Mouse (Mus musculus) liver, embryonic 15.5 days (tissue): Measurements from ENCODE around the gene Abcb8. TPM values are rescaled to one million over a fixed set of nuclear protein-coding genes. Genes with fewer than 3 reads are reported as not detected.

Source experiments
- ATAC-seq: fragments of 200-750 bp; cut with Nextera tagmentation; 2 replicates; pipeline ENCODE4 v1.8.0; 2017; ENCODE audit warnings: moderate number of reproducible peaks, mild to moderate bottlenecking, moderate library complexity; ENCODE audit not compliant: insufficient read depth
- H3K27ac ChIP-seq: fragments of 300-500 bp; sonication (generic); replicated peaks from 2 replicates; pipeline ENCODE4 v1.5.1; 2015; ENCODE audit warnings: mild to moderate bottlenecking, inconsistent platforms
- H3K27me3 ChIP-seq: fragments of 300-500 bp; sonication (generic); 2 replicates; pipeline ENCODE4 v1.6.1; 2015; ENCODE audit warnings: mild to moderate bottlenecking, inconsistent platforms
- H3K36me3 ChIP-seq: fragments of 300-500 bp; sonication (generic); replicated peaks from 2 replicates; pipeline ENCODE4 v1.6.1; 2015; ENCODE audit warnings: moderate library complexity, mild to moderate bottlenecking, inconsistent platforms
- H3K4me1 ChIP-seq: fragments of 300-500 bp; sonication (generic); replicated peaks from 2 replicates; pipeline ENCODE4 v1.6.1; 2015; ENCODE audit warnings: inconsistent platforms
- H3K4me2 ChIP-seq: fragments of 300-500 bp; sonication (generic); 2 replicates; pipeline ENCODE4 v1.6.1; 2015; ENCODE audit warnings: moderate library complexity, mild to moderate bottlenecking, inconsistent platforms
- H3K4me3 ChIP-seq: fragments of 300-500 bp; sonication (generic); replicated peaks from 2 replicates; pipeline ENCODE4 v1.5.1; 2015; ENCODE audit warnings: mild to moderate bottlenecking, inconsistent platforms
- H3K9ac ChIP-seq: fragments of 300-500 bp; sonication (generic); 2 replicates; pipeline ENCODE4 v1.6.1; 2015; ENCODE audit warnings: moderate library complexity, mild to moderate bottlenecking, inconsistent platforms
- H3K9me3 ChIP-seq: fragments of 300-500 bp; sonication (generic); replicated peaks from 2 replicates; pipeline ENCODE4 v1.6.1; 2016; ENCODE audit warnings: inconsistent platforms
- WGBS: fragments of 180-500 bp; shearing (Covaris S2); methylation state at CpG from one replicate; pipeline ENCODE4 v1.1.7; 2015; ENCODE audit warnings: mixed read lengths; ENCODE audit not compliant: insufficient replicate concordance; 5-methylcytosine and 5-hydroxymethylcytosine counted together
- polyA plus RNA-seq: library from polyadenylated mRNA; unstranded; fragments of >200 nt; fragmentation: Nextera tagmentation; extraction: Ambion mirVana; gene quantifications from 2 replicates; pipeline ENCODE4 v1.2.1, GENCODE M21; 2015

Gene Abcb8
- polyA plus RNA-seq, 1 experiment from 2014 or later, result 25.6 TPM

DNA sequence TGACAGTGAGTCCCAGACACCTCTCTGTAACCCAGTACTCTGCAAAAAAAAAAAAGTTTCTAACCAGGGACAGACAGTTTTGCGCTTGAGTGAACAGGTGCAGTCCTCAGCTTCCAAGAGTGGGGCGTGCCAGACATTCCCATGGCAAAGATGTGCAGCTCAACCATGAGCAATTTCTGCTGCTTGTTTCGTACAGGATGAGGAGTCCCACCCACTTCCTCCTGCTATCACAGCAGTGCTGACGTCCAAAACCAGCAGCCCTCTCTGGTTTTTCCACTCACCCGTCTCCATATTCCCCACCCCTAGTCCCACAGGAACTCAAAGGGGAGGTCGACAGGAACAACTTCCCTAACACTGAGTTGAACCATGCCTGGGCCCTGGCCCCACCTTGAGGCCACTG is 9.1 kb upstream of the Abcb8 start:
- H3K27me3 ChIP-seq, result peaks cover 50% of the 10 kb centered on the region
- H3K4me2 ChIP-seq, result no peak overlapping the region
- 31% methylated on average over 6 of the region's 6 CpGs for WGBS
- H3K4me3 ChIP-seq, result no peak overlapping the region
- H3K9me3 ChIP-seq, result no peaks in the 10 kb centered on the region
- H3K4me1 ChIP-seq, result peaks cover 43% of the 10 kb centered on the region
- H3K27ac ChIP-seq, result no peak overlapping the region
- H3K36me3 ChIP-seq, result no peaks in the 10 kb centered on the region
- H3K9ac ChIP-seq, result no peak overlapping the region
- no peak for ATAC-seq

DNA sequence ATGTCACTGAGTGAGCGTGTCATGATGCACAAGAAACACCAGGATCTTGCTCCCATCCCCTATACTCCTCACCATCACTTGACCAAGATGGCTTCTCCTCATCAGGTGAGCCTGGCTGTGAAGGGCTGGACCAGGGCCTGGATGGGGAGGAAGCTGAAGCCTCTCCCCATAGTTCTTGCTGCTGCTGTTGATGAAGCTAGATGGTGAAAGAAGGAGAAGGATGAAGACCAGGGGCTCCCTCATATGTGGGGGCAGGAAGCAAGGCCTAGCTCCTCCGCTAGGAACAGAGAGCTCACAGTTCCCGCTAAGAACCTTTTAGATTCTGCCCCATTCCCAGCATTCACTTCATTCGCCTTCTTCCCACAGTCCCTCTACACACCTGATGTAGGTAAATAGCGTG is 8.1 kb upstream of the Abcb8 start:
- Histone ChIP-seq H3K27me3 (peaks cover 50% of the 10 kb centered on the region), H3K27ac (no peak overlapping the region), H3K4me2 (no peak overlapping the region), H3K4me1 (peaks cover 50% of the 10 kb centered on the region), H3K9me3 (no peaks in the 10 kb centered on the region), H3K9ac (no peak overlapping the region), H3K36me3 (no peaks in the 10 kb centered on the region), H3K4me3 (no peak overlapping the region)
- ATAC-seq, result no peak
- WGBS, result 65% methylated on average over 5 of the region's 5 CpGs

DNA sequence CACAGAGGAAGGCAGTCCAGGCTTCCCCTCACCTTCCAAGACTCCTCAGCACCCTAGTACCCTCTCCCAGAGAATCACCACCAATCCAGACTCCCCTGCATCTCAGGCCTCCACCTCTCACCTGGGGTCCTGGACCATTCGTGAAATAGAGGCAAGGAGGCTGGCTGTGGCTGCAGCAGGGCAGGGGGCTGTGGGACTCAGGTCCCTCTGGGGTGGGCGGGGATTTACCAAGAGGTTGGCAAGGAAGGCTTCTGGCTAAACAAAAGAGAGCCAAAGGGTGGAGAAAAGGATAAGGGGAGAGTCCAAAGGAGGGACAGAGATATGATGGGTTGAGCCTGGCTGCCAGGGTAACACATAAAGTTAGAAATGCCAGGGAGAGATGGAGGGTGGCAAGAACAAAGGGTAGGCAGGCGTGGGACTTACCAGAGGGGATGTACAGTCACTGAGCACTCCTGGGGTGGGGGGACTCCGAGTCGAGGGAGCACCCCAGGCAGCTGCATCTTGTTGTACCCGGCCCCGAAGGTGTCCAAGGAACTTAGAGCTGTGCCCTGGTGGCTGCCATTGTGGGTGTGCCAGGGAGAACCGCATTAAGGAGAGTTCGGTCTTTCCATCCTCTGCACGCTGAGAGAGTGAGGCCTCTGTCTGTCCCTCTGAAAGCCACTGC is 7.4 kb upstream of the Abcb8 start:
- Histone ChIP-seq H3K9ac (no peak overlapping the region), H3K4me1 (peaks cover 50% of the 10 kb centered on the region), H3K4me2 (no peak overlapping the region), H3K36me3 (no peaks in the 10 kb centered on the region), H3K27me3 (peaks cover 50% of the 10 kb centered on the region), H3K4me3 (no peak overlapping the region), H3K27ac (no peak overlapping the region), H3K9me3 (no peaks in the 10 kb centered on the region)
- 65% methylated on average over 10 of the region's 10 CpGs for WGBS
- ATAC-seq, result no peak

DNA sequence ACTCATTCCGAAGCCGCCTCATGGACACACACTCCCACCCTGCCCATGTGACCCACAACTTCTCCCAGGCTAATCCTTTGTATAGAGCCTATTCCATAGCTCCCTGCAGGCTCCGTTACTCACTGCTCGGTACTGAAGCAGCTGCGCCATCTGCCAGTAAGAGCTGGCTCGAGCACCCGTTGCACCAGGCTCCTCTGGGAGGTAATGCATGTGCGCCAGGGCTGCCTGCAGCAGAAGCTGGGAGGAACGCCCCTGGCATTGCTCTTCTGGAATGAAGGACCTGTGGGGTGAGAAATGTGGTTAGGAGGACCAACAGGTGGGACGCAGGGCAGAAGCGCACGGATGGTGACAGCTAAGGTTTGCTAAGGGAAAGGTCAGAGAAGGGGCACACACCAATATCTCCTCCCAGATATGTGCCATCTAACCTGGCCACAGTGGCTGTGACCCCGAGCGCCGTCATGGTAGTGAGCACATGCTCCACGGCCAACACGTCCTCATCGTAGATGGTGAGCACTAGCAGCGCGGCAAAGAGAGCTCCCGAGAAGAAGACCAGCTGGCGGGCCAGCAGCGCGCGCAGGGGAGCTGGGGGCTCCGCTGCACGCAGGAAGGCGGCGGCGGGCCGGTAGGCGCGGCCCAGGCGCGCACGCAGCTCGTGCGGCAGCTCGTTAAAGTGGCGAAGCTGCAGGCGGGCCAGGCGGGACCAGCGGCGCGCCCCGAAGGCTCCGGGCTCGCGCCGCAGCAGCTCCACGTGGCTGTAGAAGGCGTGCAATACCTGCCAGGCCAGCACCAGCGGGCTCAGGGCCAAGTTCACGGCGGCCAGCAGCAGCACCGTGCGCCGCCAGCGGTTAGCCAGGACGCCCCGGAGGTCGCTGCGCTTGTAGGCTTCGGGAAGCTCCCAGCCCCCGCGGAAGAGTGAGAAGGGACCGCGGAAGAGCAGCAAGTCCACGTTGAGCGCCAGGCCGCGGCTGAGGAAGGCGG is 5.9 kb upstream of the Abcb8 start:
- 0 out of 2 replicates have a peak, but pooled peaks have one; percentile 3 for ATAC-seq
- H3K27me3 ChIP-seq, result peaks cover 50% of the 10 kb centered on the region
- 1% methylated on average over 73 of the region's 73 CpGs for WGBS
- no peak overlapping the region for H3K27ac ChIP-seq
- H3K4me1 ChIP-seq, result peaks cover 49% of the 10 kb centered on the region
- H3K9ac ChIP-seq, result peak overlapping the region; percentile 32; the same call in 1 of the 2 replicates
- H3K36me3 ChIP-seq, result no peaks in the 10 kb centered on the region
- H3K4me2 ChIP-seq, result peak overlapping the region; percentile 73
- H3K9me3 ChIP-seq, result no peaks in the 10 kb centered on the region
- H3K4me3 ChIP-seq, result peak overlapping the region; percentile 46

DNA sequence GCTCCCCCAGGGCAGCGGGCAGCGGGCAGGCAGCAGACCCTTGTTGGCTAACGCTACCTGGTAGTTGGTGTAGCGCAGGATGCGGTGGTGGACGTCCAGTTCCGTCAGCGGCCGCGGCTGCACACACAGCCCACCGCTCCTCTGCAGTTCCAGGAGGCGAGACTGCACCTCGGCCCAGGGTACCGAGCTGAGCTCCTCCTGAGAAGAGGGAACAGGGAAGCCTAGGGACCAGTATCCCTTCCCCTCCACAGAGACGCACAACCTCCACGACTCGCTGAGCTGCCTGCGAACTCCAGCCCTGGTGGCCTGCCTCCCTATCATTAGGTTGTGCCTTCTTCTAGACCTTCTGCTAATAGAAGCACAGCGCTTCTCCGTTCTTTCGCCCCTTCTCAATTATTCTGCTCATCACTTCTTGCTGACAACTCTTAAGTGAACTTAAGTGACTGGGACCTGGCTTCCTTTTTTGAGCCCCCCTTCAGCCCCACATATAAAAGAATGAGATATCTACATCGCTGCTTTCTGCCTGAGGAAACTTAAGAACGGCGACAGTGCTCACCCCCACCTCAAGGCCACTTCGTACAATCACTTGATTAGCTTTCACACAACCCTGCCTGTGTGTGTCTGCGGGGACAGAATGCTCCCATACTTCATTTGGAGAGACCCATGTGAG is 5.1 kb upstream of the Abcb8 start:
- peaks cover 49% of the 10 kb centered on the region for H3K4me1 ChIP-seq
- H3K9me3 ChIP-seq, result no peaks in the 10 kb centered on the region
- 22% methylated on average over 26 of the region's 26 CpGs for WGBS
- ATAC-seq, result no peak
- H3K4me2 ChIP-seq, result peak overlapping the region; percentile 73
- peak overlapping the region; percentile 32; the same call in 1 of the 2 replicates for H3K9ac ChIP-seq
- H3K27me3 ChIP-seq, result peaks cover 50% of the 10 kb centered on the region
- H3K27ac ChIP-seq, result no peak overlapping the region
- H3K4me3 ChIP-seq, result peak overlapping the region; percentile 46
- no peaks in the 10 kb centered on the region for H3K36me3 ChIP-seq

DNA sequence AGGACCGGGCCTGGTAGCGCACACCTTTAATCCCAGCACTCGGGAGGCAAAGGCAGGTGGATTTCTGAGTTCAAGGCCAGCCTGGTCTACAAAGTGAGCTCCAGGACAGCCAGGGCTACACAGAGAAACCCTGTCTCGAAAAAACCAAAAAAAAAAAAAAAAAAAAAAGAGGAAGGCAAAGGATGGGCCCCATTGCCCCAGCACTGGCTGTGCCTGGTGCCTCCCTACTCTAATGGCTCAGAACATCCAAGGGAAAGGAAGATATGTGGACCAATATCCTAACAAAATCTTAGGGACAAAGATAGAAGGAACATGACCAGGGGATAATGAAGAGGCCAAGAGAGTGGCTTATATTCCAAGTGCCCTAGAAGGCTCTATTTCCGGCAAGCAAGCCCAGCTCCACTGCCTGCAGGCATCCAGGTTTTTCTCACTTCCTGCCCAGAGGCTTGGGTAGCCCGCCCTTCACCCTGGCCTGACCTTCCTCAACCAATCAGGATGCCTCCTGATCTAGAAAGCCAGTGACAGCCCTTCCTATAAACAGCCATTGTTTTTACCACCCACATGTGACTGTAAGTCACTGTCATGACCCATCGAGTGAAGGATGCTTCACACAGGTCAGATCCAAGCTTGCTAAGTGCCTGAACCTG is 4.3 kb upstream of the Abcb8 start:
- WGBS, result 43% methylated on average over 7 of the region's 7 CpGs
- ATAC-seq, result no peak

DNA sequence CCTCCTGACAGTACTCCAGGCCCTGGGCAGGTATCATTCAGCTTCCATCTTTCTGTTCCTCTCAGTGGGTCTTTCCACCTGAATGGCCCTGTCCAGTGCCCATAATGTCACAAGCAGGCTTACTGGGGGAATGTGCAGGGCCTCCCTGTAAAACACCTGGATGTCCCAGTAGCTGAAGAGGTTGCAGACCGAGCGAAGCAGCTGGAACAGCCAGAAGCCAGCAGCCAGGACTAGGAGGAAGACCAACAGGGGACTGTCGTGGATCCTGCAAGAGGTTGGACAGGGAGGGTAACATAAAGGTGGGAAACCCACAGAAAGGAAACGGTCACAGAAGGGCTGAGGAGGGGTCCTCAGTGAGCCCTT is 3.8 kb upstream of the Abcb8 start:
- H3K9ac ChIP-seq, result no peak overlapping the region
- H3K4me3 ChIP-seq, result no peak overlapping the region
- WGBS, result 64% methylated on average over 4 of the region's 4 CpGs
- no peaks in the 10 kb centered on the region for H3K36me3 ChIP-seq
- no peak overlapping the region for H3K27ac ChIP-seq
- H3K27me3 ChIP-seq, result peaks cover 47% of the 10 kb centered on the region
- H3K4me1 ChIP-seq, result peaks cover 45% of the 10 kb centered on the region
- H3K4me2 ChIP-seq, result no peak overlapping the region
- ATAC-seq, result no peak
- H3K9me3 ChIP-seq, result no peaks in the 10 kb centered on the region

More for the DNA sequence above, 4.3 kb upstream of the Abcb8 start:
- H3K27me3 ChIP-seq, result peaks cover 50% of the 10 kb centered on the region
- H3K4me2 ChIP-seq, result no peak overlapping the region; the same call in 1 of the 2 replicates
- no peaks in the 10 kb centered on the region for H3K9me3 ChIP-seq
- H3K9ac ChIP-seq, result no peak overlapping the region
- H3K27ac ChIP-seq, result no peak overlapping the region
- no peak overlapping the region for H3K4me3 ChIP-seq
- peaks cover 49% of the 10 kb centered on the region for H3K4me1 ChIP-seq
- no peaks in the 10 kb centered on the region for H3K36me3 ChIP-seq

DNA sequence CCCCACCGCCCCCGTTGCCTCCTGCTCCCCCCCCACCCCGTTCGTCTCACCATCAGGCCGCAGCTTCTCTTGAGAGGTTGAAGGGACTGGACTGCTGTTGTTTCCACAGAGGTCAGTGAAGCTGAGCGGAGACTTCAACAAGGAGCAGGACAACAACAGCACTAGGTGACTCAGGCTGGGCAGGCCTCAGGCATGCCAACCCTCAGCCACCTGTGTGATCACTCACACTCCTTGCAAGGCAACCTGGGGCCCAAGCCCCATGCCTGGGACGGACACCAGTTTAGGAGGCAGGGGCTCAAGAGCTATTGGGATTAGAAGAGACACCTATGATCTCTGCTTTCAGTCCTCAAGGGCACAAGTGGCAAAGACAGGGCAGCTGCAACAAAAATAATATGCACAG is 1.6 kb upstream of the Abcb8 start, which contains the start of gene Atg9b:
TSS of gene Atg9b (minus strand) at position 280 of the 400 bp plus-strand sequence.
- Histone ChIP-seq H3K9me3 (no peaks in the 10 kb centered on the region), H3K4me2 (no peak within 1 kb of the TSS), H3K4me1 (peaks cover 54% of the 10 kb centered on the region), H3K27me3 (peaks cover 25% of the 10 kb centered on the region), H3K9ac (no peak within 1 kb of the TSS), H3K27ac (no peak within 1 kb of the TSS), H3K36me3 (no peaks in the 10 kb centered on the region), H3K4me3 (no peak within 1 kb of the TSS)
- no peak for ATAC-seq
- WGBS, result 74% methylated on average over 7 of the region's 7 CpGs

DNA sequence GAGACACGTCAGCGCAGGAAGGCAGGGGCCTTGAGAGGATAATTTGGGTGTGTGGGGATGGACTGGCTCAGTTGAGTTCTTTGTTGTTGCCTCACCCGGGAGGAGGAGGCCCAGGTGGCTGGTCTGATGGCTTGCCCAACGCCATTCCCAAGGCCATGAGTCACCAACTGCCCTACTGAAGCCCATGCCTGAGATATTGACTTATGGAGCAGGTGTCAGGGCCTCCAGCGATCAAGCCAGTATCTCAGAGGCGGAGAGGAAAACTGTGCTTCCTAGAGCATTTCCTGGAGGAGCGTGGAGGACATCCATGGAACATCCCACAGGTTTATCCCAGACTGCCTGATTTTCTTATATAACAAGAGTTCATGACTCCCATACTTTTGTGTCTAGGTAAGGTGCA is 739 bp upstream of the Abcb8 start:
- Histone ChIP-seq H3K27ac (no peak overlapping the region), H3K4me1 (peaks cover 48% of the 10 kb centered on the region), H3K4me2 (no peak overlapping the region), H3K4me3 (no peak overlapping the region), H3K36me3 (no peaks in the 10 kb centered on the region), H3K9me3 (no peaks in the 10 kb centered on the region), H3K27me3 (peaks cover 16% of the 10 kb centered on the region), H3K9ac (no peak overlapping the region)
- no peak for ATAC-seq
- WGBS, result 65% methylated on average over 7 of the region's 7 CpGs

DNA sequence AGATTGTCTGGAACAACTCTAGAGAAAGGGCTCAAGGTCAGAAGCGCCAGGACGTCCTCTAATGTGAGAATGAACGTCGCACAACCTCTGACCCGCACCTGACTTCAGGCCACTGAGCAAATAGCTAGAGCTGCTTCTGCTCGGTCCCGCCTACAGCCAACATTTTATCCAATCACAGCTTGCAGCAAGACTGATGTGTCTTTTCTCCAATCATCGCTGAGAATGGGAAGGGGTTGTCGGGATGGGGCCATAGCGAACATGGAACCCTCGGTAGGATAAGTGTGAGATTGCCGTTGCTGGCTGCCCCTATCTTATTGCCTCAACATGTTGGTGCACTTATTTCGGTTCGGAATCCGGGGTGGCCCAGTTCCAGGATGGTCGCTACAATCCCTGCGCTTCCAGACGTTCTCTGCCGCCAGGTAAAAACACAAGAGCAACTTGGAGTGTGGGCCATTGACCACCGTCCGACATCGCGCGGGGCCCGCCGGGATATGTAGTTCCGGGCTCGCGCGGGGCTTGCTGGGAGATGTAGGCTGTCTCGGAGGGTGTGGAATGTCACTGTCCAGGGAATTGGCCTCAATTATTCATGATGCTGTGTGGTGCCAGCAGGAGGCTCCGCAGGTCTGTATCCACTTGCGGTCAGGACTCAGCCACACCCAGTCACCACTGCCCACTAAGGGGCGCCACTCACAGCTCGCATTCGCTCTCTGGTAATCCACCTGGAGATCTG is 867 bp downstream of the Abcb8 start:
- WGBS, result 1% methylated on average over 36 of the region's 36 CpGs
- ATAC-seq, result peak; percentile 96
- Histone ChIP-seq H3K4me1 (peaks cover 36% of the 10 kb centered on the region), H3K9me3 (no peaks in the 10 kb centered on the region), H3K36me3 (no peaks in the 10 kb centered on the region), H3K4me3 (peak overlapping the region; percentile 71), H3K9ac (peak overlapping the region; percentile 58), H3K4me2 (peak overlapping the region; percentile 77), H3K27ac (peak overlapping the region; percentile 78), H3K27me3 (peaks cover under 1% of the 10 kb centered on the region; the same call in 1 of the 2 replicates)
